Mouse (Mus musculus) liver, adult 2 months (tissue): ENCODE data around the gene Cul9. TPM values are rescaled to one million over a fixed set of nuclear protein-coding genes. Genes with fewer than 3 reads are reported as not detected.
A peak's percentile ranks its signal among the peaks of the same experiment; 100 is the strongest.

Experiments used
- DNase-seq: peaks from one replicate; pipeline ENCODE4 v3.0.0-alpha.2; 2011; ENCODE audit warnings: low read depth, low spot score; ENCODE audit errors: extremely low read depth
- H3K27ac ChIP-seq: fragments of 200-500 bp; replicated peaks from 2 replicates; pipeline ENCODE4 v1.5.1; 2012; ENCODE audit warnings: low read depth, mild to moderate bottlenecking, control low read depth, inconsistent platforms, low read length; ENCODE audit not compliant: insufficient read depth
- H3K27me3 ChIP-seq: fragments of 200-500 bp; 2 replicates; pipeline ENCODE4 v1.6.1; 2012; ENCODE audit warnings: mild to moderate bottlenecking, moderate library complexity, low read length, inconsistent platforms; ENCODE audit not compliant: control insufficient read depth, insufficient read depth
- H3K36me3 ChIP-seq: fragments of 200-500 bp; 2 replicates; pipeline ENCODE4 v1.6.1; 2012; ENCODE audit warnings: low read length, inconsistent platforms; ENCODE audit not compliant: control insufficient read depth, insufficient read depth
- H3K4me1 ChIP-seq: fragments of 200-500 bp; 2 replicates; pipeline ENCODE4 v1.6.1; 2011; ENCODE audit warnings: low read length; ENCODE audit not compliant: control insufficient read depth, insufficient read depth
- H3K4me3 ChIP-seq: fragments of 200-500 bp; 2 replicates; pipeline ENCODE4 v1.5.1; 2011; ENCODE audit warnings: low read depth, mild to moderate bottlenecking, control low read depth, low read length, moderate library complexity; ENCODE audit not compliant: insufficient read depth
- H3K79me2 ChIP-seq: fragments of 200-500 bp; 2 replicates; pipeline ENCODE4 v1.6.1; 2012; ENCODE audit warnings: inconsistent platforms, mild to moderate bottlenecking, low read length, moderate library complexity; ENCODE audit not compliant: control insufficient read depth, insufficient read depth
- H3K9ac ChIP-seq: fragments of 200-500 bp; 2 replicates; pipeline ENCODE4 v1.6.1; 2012; ENCODE audit warnings: low read depth, mild to moderate bottlenecking, control low read depth, inconsistent platforms, low read length
- CTCF ChIP-seq: fragments of 200-500 bp; IDR thresholded peaks from 2 replicates; pipeline ENCODE4 v1.5.1; 2011; ENCODE audit warnings: low read depth, low read length, control low read depth
- POLR2A ChIP-seq: fragments of 200-500 bp; IDR thresholded peaks from 2 replicates; pipeline ENCODE4 v1.6.1; 2011; ENCODE audit warnings: low read length, control low read depth; ENCODE audit not compliant: insufficient read depth; ENCODE audit errors: extremely low read depth
- WGBS: fragments of 180-500 bp; shearing (Covaris S2); methylation state at CpG from one replicate; pipeline ENCODE4 v1.1.7; 2018; 5-methylcytosine and 5-hydroxymethylcytosine counted together
- polyA plus RNA-seq: library from polyadenylated mRNA; depleted of rRNA; stranded (reverse); fragments of >200 nt; gene quantifications from 2 replicates; pipeline ENCODE4 v1.2.3, GENCODE M21; 2012
- total RNA-seq: library from RNA; depleted of rRNA; stranded (reverse); fragments of >200 nt; gene quantifications from 2 replicates; pipeline ENCODE4 v1.2.3, GENCODE M21; 2014

Cul9 gene
- total and polyA plus RNA-seq, 2 experiments: 4.1 to 10.1 TPM

GRCm38 (mm10) chr17:46525065-46525464 is 21.1 kb downstream of the Cul9 start:
- no peaks in the 10 kb centered on the region for H3K36me3 ChIP-seq
- no peaks in the 10 kb centered on the region for H3K4me1 ChIP-seq
- H3K27ac ChIP-seq: no peak overlapping the region
- no peak for DNase-seq
- no peak overlapping the region for H3K9ac ChIP-seq
- TF ChIP-seq POLR2A (no peak), CTCF (no peak)
- H3K27me3 ChIP-seq: no peaks in the 10 kb centered on the region
- H3K79me2 ChIP-seq: no peaks in the 10 kb centered on the region
- 84% methylated on average over 10 of the region's 10 CpGs for WGBS
- no peak overlapping the region for H3K4me3 ChIP-seq

GRCm38 (mm10) chr17:46521963-46522668 is 24.1 kb downstream of the Cul9 start:
- WGBS: 59% methylated on average over 24 of the region's 24 CpGs
- no peaks in the 10 kb centered on the region for H3K36me3 ChIP-seq
- TF ChIP-seq POLR2A: no peak
- no peak for TF ChIP-seq CTCF
- H3K79me2 ChIP-seq: no peaks in the 10 kb centered on the region
- no peak overlapping the region for H3K4me3 ChIP-seq
- no peak for DNase-seq
- H3K27ac ChIP-seq: no peak overlapping the region
- H3K9ac ChIP-seq: no peak overlapping the region
- H3K27me3 ChIP-seq: no peaks in the 10 kb centered on the region
- no peaks in the 10 kb centered on the region for H3K4me1 ChIP-seq

GRCm38 (mm10) chr17:46521174-46521573 is 25.0 kb downstream of the Cul9 start:
- no peak overlapping the region for H3K9ac ChIP-seq
- no peaks in the 10 kb centered on the region for H3K79me2 ChIP-seq
- no peaks in the 10 kb centered on the region for H3K4me1 ChIP-seq
- no peak overlapping the region; the same call in 1 of the 2 replicates for H3K4me3 ChIP-seq
- DNase-seq: no peak
- no peaks in the 10 kb centered on the region for H3K36me3 ChIP-seq
- 85% methylated on average over 9 of the region's 9 CpGs for WGBS
- H3K27ac ChIP-seq: no peak overlapping the region
- TF ChIP-seq POLR2A (no peak), CTCF (no peak)
- no peaks in the 10 kb centered on the region for H3K27me3 ChIP-seq

GRCm38 (mm10) chr17:46520385-46520979 is 25.7 kb downstream of the Cul9 start:
- TF ChIP-seq POLR2A (no peak), CTCF (no peak)
- DNase-seq: no peak
- WGBS: 61% methylated on average over 25 of the region's 25 CpGs
- no peaks in the 10 kb centered on the region for H3K79me2 ChIP-seq
- H3K27ac ChIP-seq: no peak overlapping the region
- no peaks in the 10 kb centered on the region for H3K4me1 ChIP-seq
- H3K9ac ChIP-seq: peak overlapping the region; percentile 26; the same call in 1 of the 2 replicates
- H3K4me3 ChIP-seq: peak overlapping the region; percentile 26; the same call in 1 of the 2 replicates
- no peaks in the 10 kb centered on the region for H3K27me3 ChIP-seq
- H3K36me3 ChIP-seq: no peaks in the 10 kb centered on the region

GRCm38 (mm10) chr17:46519971-46520370 is 26.2 kb downstream of the Cul9 start:
- Histone ChIP-seq H3K4me1 (no peaks in the 10 kb centered on the region), H3K9ac (no peak overlapping the region), H3K27me3 (no peaks in the 10 kb centered on the region), H3K36me3 (no peaks in the 10 kb centered on the region), H3K27ac (no peak overlapping the region), H3K4me3 (no peak overlapping the region), H3K79me2 (no peaks in the 10 kb centered on the region)
- TF ChIP-seq CTCF (no peak), POLR2A (no peak)
- 81% methylated on average over 10 of the region's 10 CpGs for WGBS
- DNase-seq: no peak

GRCm38 (mm10) chr17:46513329-46513728 is 32.9 kb downstream of the Cul9 start:
- TF ChIP-seq POLR2A (no peak), CTCF (no peak)
- 40% methylated on average over 2 of the region's 2 CpGs for WGBS
- peak; percentile 79 for DNase-seq
- Histone ChIP-seq H3K4me1 (no peaks in the 10 kb centered on the region), H3K9ac (no peak overlapping the region), H3K79me2 (no peaks in the 10 kb centered on the region), H3K27me3 (no peaks in the 10 kb centered on the region), H3K27ac (peak overlapping the region; percentile 20; the same call in 1 of the 2 replicates), H3K4me3 (no peak overlapping the region), H3K36me3 (no peaks in the 10 kb centered on the region)
